Mouse (Mus musculus) thymus, postnatal 4 days (tissue): ENCODE measurements at regions not wholly inside any gene's neighbourhood (a gene's known extent, or its start where the extent isn't known, plus 50 kb on each side); places are given as distances from the start of the nearest gene placed in this dataset.
A peak's percentile ranks its signal among the peaks of the same experiment; 100 is the strongest.

Source experiments
- DNase-seq: peaks from one replicate; pipeline ENCODE4 v3.0.0; 2021

- no peak for DNase-seq
These were observed 249.2 kb downstream of the Ptprc start for GRCm38 (mm10) chr1:137926326-137926725.

- DNase-seq = no peak
These were observed 251.4 kb downstream of the Ptprc start for GRCm38 (mm10) chr1:137924156-137924555.

- no peak for DNase-seq
These were observed 251.8 kb downstream of the Ptprc start for GRCm38 (mm10) chr1:137923705-137924104.

- DNase-seq = no peak
These were observed 252.7 kb downstream of the Ptprc start for GRCm38 (mm10) chr1:137922769-137923168.

- no peak for DNase-seq
These were observed 253.9 kb downstream of the Ptprc start for GRCm38 (mm10) chr1:137921592-137921991.

GRCm38 (mm10) chr1:137919739-137920563, 255.6 kb downstream of the Ptprc start:
- no peak for DNase-seq

GRCm38 (mm10) chr1:137917449-137917848, 258.1 kb downstream of the Ptprc start:
- peak; percentile 33 for DNase-seq

GRCm38 (mm10) chr1:137906883-137907282, 268.6 kb downstream of the Ptprc start:
- no peak for DNase-seq

- no peak for DNase-seq
These were observed 269.0 kb downstream of the Ptprc start for GRCm38 (mm10) chr1:137906477-137906876.

GRCm38 (mm10) chr1:137905566-137905965, 269.9 kb downstream of the Ptprc start:
- peak; percentile 31 for DNase-seq

- DNase-seq = no peak
These were observed 272.2 kb downstream of the Ptprc start for GRCm38 (mm10) chr1:137903351-137903750.

- peak; percentile 41 for DNase-seq
These were observed 272.6 kb downstream of the Ptprc start for GRCm38 (mm10) chr1:137902859-137903258.

- no peak for DNase-seq
These were observed 273.5 kb downstream of the Ptprc start for GRCm38 (mm10) chr1:137901996-137902395.

GRCm38 (mm10) chr1:137901211-137901610, 274.3 kb downstream of the Ptprc start:
- DNase-seq = no peak

- peak; percentile 59 for DNase-seq
These were observed 274.9 kb downstream of the Ptprc start for GRCm38 (mm10) chr1:137900621-137901071.

- DNase-seq = peak; percentile 64
These were observed 275.4 kb downstream of the Ptprc start for GRCm38 (mm10) chr1:137899916-137900601.

GRCm38 (mm10) chr1:137899305-137899704, 276.2 kb downstream of the Ptprc start:
- peak; percentile 39 for DNase-seq

- no peak for DNase-seq
These were observed 276.6 kb downstream of the Ptprc start for GRCm38 (mm10) chr1:137898891-137899290.

GRCm38 (mm10) chr1:137898397-137898796, 277.1 kb downstream of the Ptprc start:
- peak; percentile 87 for DNase-seq

- DNase-seq = no peak
These were observed 293.9 kb downstream of the Ptprc start for GRCm38 (mm10) chr1:137881656-137882055.

- no peak for DNase-seq
These were observed 301.1 kb downstream of the Ptprc start for GRCm38 (mm10) chr1:137874361-137874760.

GRCm38 (mm10) chr1:137873628-137874027, 301.9 kb downstream of the Ptprc start:
- DNase-seq = no peak

GRCm38 (mm10) chr1:137865030-137865429, 310.5 kb downstream of the Ptprc start:
- no peak for DNase-seq

- DNase-seq = no peak
These were observed 312.0 kb downstream of the Ptprc start for GRCm38 (mm10) chr1:137863506-137863905.
